Mouse (Mus musculus) hindbrain, postnatal 0 days (tissue): ENCODE measurements around the gene Sspn. TPM values are rescaled to one million over a fixed set of nuclear protein-coding genes. Genes with fewer than 3 reads are reported as not detected.

Experiments
- ATAC-seq: fragments of 200-750 bp; cut with Nextera tagmentation; 2 replicates; pipeline ENCODE4 v1.8.0; 2017; ENCODE audit warnings: mild to moderate bottlenecking, moderate TSS enrichment, moderate library complexity
- DNase-seq: peaks from one replicate; pipeline ENCODE4 v3.0.0-alpha.2; 2015; ENCODE audit warnings: low spot score
- H3K27ac ChIP-seq: fragments of 300-500 bp; sonication (generic); 2 replicates; pipeline ENCODE4 v1.5.1; 2014; ENCODE audit warnings: mild to moderate bottlenecking
- H3K27me3 ChIP-seq: fragments of 300-500 bp; sonication (generic); 2 replicates; pipeline ENCODE4 v1.6.1; 2014; ENCODE audit warnings: low read length, mixed read lengths; ENCODE audit not compliant: insufficient read depth
- H3K36me3 ChIP-seq: fragments of 300-500 bp; sonication (generic); 2 replicates; pipeline ENCODE4 v1.6.1; 2014; ENCODE audit warnings: low read length, mixed read lengths; ENCODE audit not compliant: insufficient read depth
- H3K4me1 ChIP-seq: fragments of 300-500 bp; sonication (generic); 2 replicates; pipeline ENCODE4 v1.6.1; 2014; ENCODE audit warnings: antibody characterized with exemption, low read length, mixed read lengths; ENCODE audit not compliant: insufficient read depth
- H3K4me2 ChIP-seq: fragments of 300-500 bp; sonication (generic); 2 replicates; pipeline ENCODE4 v1.6.1; 2014; ENCODE audit warnings: low read depth, mild to moderate bottlenecking, low read length, moderate library complexity, mixed read lengths
- H3K4me3 ChIP-seq: fragments of 300-500 bp; sonication (generic); 2 replicates; pipeline ENCODE4 v1.5.1; 2014; ENCODE audit warnings: low read length
- H3K9ac ChIP-seq: fragments of 300-500 bp; sonication (generic); replicated peaks from 2 replicates; pipeline ENCODE4 v1.6.1; 2014; ENCODE audit warnings: mild to moderate bottlenecking, low read length, moderate library complexity, mixed read lengths
- H3K9me3 ChIP-seq: fragments of 300-500 bp; sonication (generic); 2 replicates; pipeline ENCODE4 v1.6.1; 2016; ENCODE audit warnings: low read length, mixed read lengths
- CTCF ChIP-seq: IDR thresholded peaks from 2 replicates; pipeline ENCODE4 v1.5.1; 2016; ENCODE audit warnings: antibody characterized with exemption, control low read depth, low read depth
- WGBS: fragments of 180-500 bp; shearing (Covaris S2); extraction: QIAGEN DNeasy Blood & Tissue Kit; methylation state at CpG from one replicate; pipeline ENCODE4 v1.1.7; 2014; 5-methylcytosine and 5-hydroxymethylcytosine counted together
- polyA plus RNA-seq: library from polyadenylated mRNA; unstranded; fragments of >200 nt; fragmentation: Nextera tagmentation; extraction: Ambion mirVana; gene quantifications from 2 replicates; pipeline ENCODE4 v1.2.1, GENCODE M21; 2015
- total RNA-seq: library from RNA; depleted of rRNA; stranded (reverse); fragments of >200 nt; gene quantifications from 2 replicates; pipeline ENCODE4 v1.2.3, GENCODE M21; 2014

The Sspn gene
- total and polyA plus RNA-seq, 2 experiments from 2014 or later: 6.0 to 6.2 TPM

DNA sequence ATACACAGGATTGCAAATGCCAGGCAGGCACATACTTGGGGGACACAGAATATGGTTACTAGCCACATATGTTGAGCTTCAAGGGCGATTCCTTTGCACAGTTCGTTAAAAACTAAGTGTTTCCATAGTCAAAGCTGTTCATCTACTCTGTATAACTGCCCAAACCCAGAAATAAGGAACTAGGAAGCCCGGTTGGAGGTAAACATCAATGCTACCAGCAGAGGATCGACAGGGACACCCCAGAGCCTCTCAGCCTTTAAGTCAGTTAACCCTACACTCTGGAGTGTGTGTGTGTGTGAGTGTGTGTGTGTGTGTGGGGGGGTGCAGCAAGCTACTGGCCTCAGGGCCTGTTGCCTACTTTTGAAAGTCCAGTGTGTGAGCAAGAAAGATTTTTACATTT is 21.5 kb upstream of the Sspn start:
- H3K9ac ChIP-seq: no peak overlapping the region
- H3K4me2 ChIP-seq: no peak overlapping the region
- H3K27ac ChIP-seq: no peak overlapping the region
- ATAC-seq (no peak), DNase-seq (no peak)
- no peaks in the 10 kb centered on the region for H3K36me3 ChIP-seq
- TF ChIP-seq CTCF: no peak
- no peaks in the 10 kb centered on the region for H3K27me3 ChIP-seq
- no peaks in the 10 kb centered on the region for H3K4me1 ChIP-seq
- WGBS: 73% methylated on average over 4 of the region's 4 CpGs
- H3K9me3 ChIP-seq: no peaks in the 10 kb centered on the region
- H3K4me3 ChIP-seq: no peak overlapping the region

DNA sequence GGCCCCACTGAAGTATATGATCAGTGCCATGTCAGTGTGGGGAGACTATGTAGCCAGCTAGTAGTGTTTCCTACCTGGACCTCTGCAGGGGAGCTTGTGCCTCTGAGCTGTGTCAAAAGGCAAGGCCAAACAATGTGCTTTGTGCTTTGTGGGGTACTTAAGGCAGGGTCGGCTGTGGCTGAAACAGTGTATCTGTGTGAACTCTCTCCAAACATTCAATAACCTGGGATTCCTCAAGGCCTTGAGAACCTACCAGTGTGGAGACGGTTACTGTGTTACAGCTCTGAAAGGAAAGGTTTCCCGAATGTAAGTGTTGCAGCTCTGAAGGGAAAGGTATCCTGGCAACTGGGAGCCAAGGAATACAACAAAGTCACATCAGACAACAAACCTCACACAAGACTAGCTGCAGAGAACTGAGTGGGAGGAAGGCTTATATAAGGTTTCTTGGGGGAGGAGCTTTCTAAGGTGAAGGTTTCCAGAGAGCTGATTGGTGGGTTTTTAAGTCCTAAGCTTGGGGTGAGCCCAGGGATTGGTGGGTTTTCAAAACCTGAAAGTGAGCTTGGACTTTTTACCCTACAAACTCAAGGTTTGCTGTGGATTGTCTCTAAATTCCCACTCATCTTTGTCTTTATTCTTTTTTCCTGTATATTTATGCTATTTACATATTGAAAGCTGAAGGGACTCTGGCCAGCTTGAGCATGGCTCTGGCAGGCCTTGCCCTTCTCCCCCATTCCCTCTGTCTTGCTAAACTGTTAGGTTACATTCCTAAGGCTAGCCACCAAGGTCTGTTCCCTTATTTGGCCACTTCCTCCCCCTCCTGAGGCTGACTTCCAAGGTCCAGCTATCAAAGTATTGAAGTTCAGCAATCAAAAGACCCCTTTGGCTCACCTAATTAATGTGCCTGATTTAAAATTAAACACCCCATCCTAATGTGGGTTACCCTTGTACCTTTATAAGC is 20.7 kb upstream of the Sspn start:
- Histone ChIP-seq H3K27ac (no peak overlapping the region), H3K9me3 (no peaks in the 10 kb centered on the region), H3K4me3 (no peak overlapping the region), H3K4me1 (no peaks in the 10 kb centered on the region), H3K27me3 (no peaks in the 10 kb centered on the region), H3K36me3 (no peaks in the 10 kb centered on the region), H3K9ac (no peak overlapping the region), H3K4me2 (no peak overlapping the region)
- ATAC-seq (no peak), DNase-seq (no peak)
- 60% methylated on average over 3 of the region's 3 CpGs for WGBS
- no peak for TF ChIP-seq CTCF

DNA sequence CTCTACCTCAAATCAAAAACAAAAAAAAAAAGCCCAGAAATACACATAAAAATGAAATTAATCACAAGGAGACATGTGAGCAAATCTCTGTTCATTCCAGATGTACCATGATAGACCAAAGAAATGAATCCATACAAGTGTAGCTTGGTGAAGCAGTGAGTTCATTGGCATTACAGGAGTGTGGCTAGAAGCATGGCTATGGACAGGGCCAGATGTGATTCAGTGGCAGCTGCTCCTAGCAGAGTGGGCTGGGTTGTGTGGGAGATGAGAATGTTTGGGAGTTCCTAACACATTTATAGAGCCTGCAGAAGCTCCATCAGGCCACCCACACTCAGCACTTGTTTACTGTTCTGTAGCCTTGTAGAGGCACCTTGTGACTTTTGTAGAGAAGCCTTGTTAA is 19.2 kb upstream of the Sspn start:
- TF ChIP-seq CTCF: no peak
- no peaks in the 10 kb centered on the region for H3K9me3 ChIP-seq
- no peak overlapping the region for H3K4me3 ChIP-seq
- no peaks in the 10 kb centered on the region for H3K27me3 ChIP-seq
- no peaks in the 10 kb centered on the region for H3K36me3 ChIP-seq
- H3K9ac ChIP-seq: no peak overlapping the region
- no peak overlapping the region for H3K4me2 ChIP-seq
- DNase-seq (no peak), ATAC-seq (no peak)
- no peak overlapping the region for H3K27ac ChIP-seq
- H3K4me1 ChIP-seq: no peaks in the 10 kb centered on the region

DNA sequence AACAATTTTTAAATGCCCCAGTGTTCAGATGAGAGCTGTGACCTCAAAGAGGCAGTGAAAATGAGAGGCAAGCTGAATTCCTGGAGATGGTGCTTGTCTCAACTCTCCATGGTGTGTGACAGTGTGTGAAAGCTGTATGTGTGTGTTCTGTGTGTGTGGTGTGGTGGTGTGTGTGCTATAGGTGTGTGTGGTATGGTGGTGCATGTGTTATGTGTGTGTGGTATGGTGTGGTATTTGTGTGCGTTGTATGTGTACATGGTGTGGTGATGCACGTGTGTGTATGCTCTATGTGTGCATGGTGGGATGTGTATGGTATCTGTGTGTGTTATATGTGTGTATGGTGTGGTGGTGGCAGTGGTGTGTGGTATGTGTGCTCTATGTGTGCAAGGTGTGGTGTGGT is 16.0 kb upstream of the Sspn start:
- 88% methylated on average over 2 of the region's 2 CpGs for WGBS
- H3K4me1 ChIP-seq: no peaks in the 10 kb centered on the region
- ATAC-seq: no peak
- no peak overlapping the region for H3K27ac ChIP-seq
- no peak for DNase-seq
- H3K9ac ChIP-seq: no peak overlapping the region
- no peak for TF ChIP-seq CTCF
- no peak overlapping the region for H3K4me2 ChIP-seq
- H3K36me3 ChIP-seq: no peaks in the 10 kb centered on the region
- H3K27me3 ChIP-seq: no peaks in the 10 kb centered on the region
- H3K4me3 ChIP-seq: no peak overlapping the region
- no peaks in the 10 kb centered on the region for H3K9me3 ChIP-seq

DNA sequence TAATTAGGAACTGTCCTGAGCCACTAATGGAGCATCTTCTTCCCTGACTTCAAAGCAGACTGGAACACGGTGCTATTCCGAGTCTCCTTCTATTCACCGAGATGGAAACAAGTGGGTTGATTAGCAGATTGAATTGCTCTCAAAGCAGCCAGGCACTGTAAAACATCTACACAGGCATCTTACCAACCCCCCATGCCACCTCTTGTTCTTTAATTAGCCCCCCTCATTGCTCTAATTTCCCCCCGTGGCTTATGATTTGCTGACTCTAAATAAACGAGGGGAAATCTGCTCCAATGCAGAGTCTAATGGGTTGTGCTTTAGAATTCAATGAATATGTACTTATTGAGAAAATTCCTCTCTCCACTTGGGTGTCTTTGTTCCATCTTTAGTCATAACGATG is 15.0 kb upstream of the Sspn start:
- DNase-seq (no peak), ATAC-seq (no peak)
- no peaks in the 10 kb centered on the region for H3K36me3 ChIP-seq

DNA sequence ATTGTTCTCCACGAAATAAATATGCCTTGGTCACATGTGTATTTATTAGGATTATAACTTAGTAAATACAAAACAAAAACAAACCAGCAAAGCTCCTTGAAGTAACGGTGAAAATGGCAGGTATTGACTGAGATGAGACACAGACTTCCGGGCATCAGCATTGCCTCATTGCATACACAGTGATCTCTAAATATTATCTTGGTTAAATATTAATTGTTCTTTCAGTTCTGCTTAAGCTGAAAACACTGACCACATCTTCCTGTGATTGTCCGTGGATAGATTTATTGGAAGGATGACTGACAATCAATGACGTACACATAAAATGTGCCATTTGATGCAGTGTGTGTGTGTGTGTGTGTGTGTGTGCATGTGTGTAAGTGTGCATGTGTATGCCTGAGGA is 13.2 kb upstream of the Sspn start:
- H3K4me1 ChIP-seq: no peaks in the 10 kb centered on the region
- H3K9me3 ChIP-seq: no peaks in the 10 kb centered on the region
- H3K27me3 ChIP-seq: no peaks in the 10 kb centered on the region
- no peak for TF ChIP-seq CTCF
- no peak for ATAC-seq
- no peaks in the 10 kb centered on the region for H3K36me3 ChIP-seq
- no peak overlapping the region for H3K27ac ChIP-seq
- no peak for DNase-seq
- WGBS: 91% methylated on average over 5 of the region's 5 CpGs
- H3K4me2 ChIP-seq: no peak overlapping the region
- no peak overlapping the region for H3K4me3 ChIP-seq
- H3K9ac ChIP-seq: no peak overlapping the region

More for the DNA sequence above, 15.0 kb upstream of the Sspn start:
- WGBS: 48% methylated on average over 6 of the region's 6 CpGs
- Histone ChIP-seq H3K9ac (no peak overlapping the region), H3K4me1 (no peaks in the 10 kb centered on the region), H3K9me3 (no peaks in the 10 kb centered on the region), H3K4me3 (no peak overlapping the region), H3K27me3 (no peaks in the 10 kb centered on the region), H3K27ac (no peak overlapping the region), H3K4me2 (no peak overlapping the region)
- TF ChIP-seq CTCF: no peak

DNA sequence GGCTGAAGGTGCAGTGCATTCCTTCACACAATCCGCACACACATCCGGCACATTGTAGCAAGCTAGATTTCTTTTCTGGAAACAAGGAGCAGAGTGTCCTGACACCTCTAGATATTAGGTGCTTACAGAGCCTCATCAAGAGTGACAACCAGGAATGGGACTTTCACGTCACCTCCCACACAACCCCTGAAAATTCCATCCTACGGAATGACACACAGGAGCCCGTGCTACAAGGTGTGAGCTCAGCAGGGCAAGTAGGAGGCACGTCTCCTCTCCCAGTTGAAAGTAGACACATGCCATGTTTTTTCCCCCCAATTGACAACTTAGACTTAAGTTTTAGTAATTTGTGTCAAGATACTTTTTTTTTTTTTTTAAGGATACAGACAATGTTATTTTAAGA is 7.8 kb upstream of the Sspn start:
- ATAC-seq (no peak), DNase-seq (no peak)
- Histone ChIP-seq H3K9me3 (no peaks in the 10 kb centered on the region), H3K27me3 (no peaks in the 10 kb centered on the region), H3K4me2 (no peak overlapping the region), H3K27ac (no peak overlapping the region), H3K9ac (no peak overlapping the region), H3K36me3 (no peaks in the 10 kb centered on the region), H3K4me1 (no peaks in the 10 kb centered on the region), H3K4me3 (no peak overlapping the region)
- TF ChIP-seq CTCF: no peak
- 86% methylated on average over 6 of the region's 6 CpGs for WGBS
